Mouse (Mus musculus) adrenal gland, adult 18-20 months (tissue): ENCODE data around the gene Ank. TPM values are rescaled to one million over a fixed set of nuclear protein-coding genes. Genes with fewer than 3 reads are reported as not detected.

ENCODE experiments used
- DNase-seq, 2 experiments: peaks; one replicate each; pipeline ENCODE4 v3.0.0; 2021 to 2022; ENCODE audit warnings: low spot score in 2 of 2
- total RNA-seq, 2 experiments: library from RNA; stranded (reverse); gene quantifications; 1 replicate in 1 of 2; 2 replicates in 1 of 2; pipeline ENCODE4 v1.2.3; 2021

The Ank gene
- total RNA-seq, 2 experiments from 2014 or later, result 52.6 to 87.9 TPM

- DNase-seq, result no peak
Measured at GRCm38 (mm10) chr15:27570385-27570784, 103.9 kb downstream of the Ank start.

GRCm38 (mm10) chr15:27571179-27571578, 104.7 kb downstream of the Ank start:
- DNase-seq, result peak in 1 of 2 experiments; percentile 34

- DNase-seq, result no peak
Measured at GRCm38 (mm10) chr15:27574992-27575781, 108.7 kb downstream of the Ank start.

GRCm38 (mm10) chr15:27575932-27576331, 109.5 kb downstream of the Ank start:
- DNase-seq, result no peak

GRCm38 (mm10) chr15:27576886-27577285, 110.4 kb downstream of the Ank start:
- no peak for DNase-seq

- no peak for DNase-seq
Measured at GRCm38 (mm10) chr15:27577915-27578780, 111.7 kb downstream of the Ank start.

GRCm38 (mm10) chr15:27578918-27579317, 112.4 kb downstream of the Ank start:
- no peak for DNase-seq

- no peak for DNase-seq
Measured at GRCm38 (mm10) chr15:27579853-27580252, 113.4 kb downstream of the Ank start.

- no peak for DNase-seq
Measured at GRCm38 (mm10) chr15:27580771-27581170, 114.3 kb downstream of the Ank start.

GRCm38 (mm10) chr15:27581640-27582039, 115.2 kb downstream of the Ank start:
- no peak for DNase-seq

- no peak for DNase-seq
Measured at GRCm38 (mm10) chr15:27582428-27582827, 116.0 kb downstream of the Ank start.

GRCm38 (mm10) chr15:27583042-27583441, 116.6 kb downstream of the Ank start:
- DNase-seq, result peak in 1 of 2 experiments; percentile 57

- no peak for DNase-seq
Measured at GRCm38 (mm10) chr15:27583620-27584019, 117.1 kb downstream of the Ank start.

GRCm38 (mm10) chr15:27585466-27586092, 119.1 kb downstream of the Ank start:
- DNase-seq, result no peak

- no peak for DNase-seq
Measured at GRCm38 (mm10) chr15:27586093-27586480, 119.6 kb downstream of the Ank start.

GRCm38 (mm10) chr15:27588087-27588826, 121.8 kb downstream of the Ank start:
- DNase-seq, result no peak

GRCm38 (mm10) chr15:27590812-27591211, 124.3 kb downstream of the Ank start:
- no peak for DNase-seq

GRCm38 (mm10) chr15:27592620-27593320, 126.3 kb downstream of the Ank start:
- DNase-seq, result peak in 1 of 2 experiments; percentile 31

GRCm38 (mm10) chr15:27593717-27594116, 127.2 kb downstream of the Ank start:
- DNase-seq, result peak in 1 of 2 experiments; percentile 29

GRCm38 (mm10) chr15:27594973-27595372, 128.5 kb downstream of the Ank start:
- no peak for DNase-seq
